Mouse (Mus musculus): Measurements from ENCODE around the gene Bbx.
A peak's percentile ranks its signal among the peaks of the same experiment; 100 is the strongest.

The Bbx gene

GRCm38 (mm10) chr16:50230624-50231023 is 201.6 kb downstream of the Bbx start:
- DNase-seq (ENCODE audit: low read depth), result no peak

- DNase-seq (ENCODE audit: low read depth), result no peak
Measured at GRCm38 (mm10) chr16:50228833-50229232, 203.4 kb downstream of the Bbx start.

- DNase-seq (ENCODE audit: low read depth), result no peak
Measured at GRCm38 (mm10) chr16:50226274-50226673, 205.9 kb downstream of the Bbx start.

GRCm38 (mm10) chr16:50224946-50225345 is 207.2 kb downstream of the Bbx start:
- DNase-seq (ENCODE audit: low read depth), result no peak

GRCm38 (mm10) chr16:50220734-50221501 is 211.3 kb downstream of the Bbx start:
- DNase-seq (ENCODE audit: low read depth), result no peak

GRCm38 (mm10) chr16:50217084-50217483 is 215.1 kb downstream of the Bbx start:
- DNase-seq (ENCODE audit: low read depth), result peak; percentile 46

GRCm38 (mm10) chr16:50211727-50212126 is 220.5 kb downstream of the Bbx start:
- DNase-seq (ENCODE audit: low read depth), result no peak

GRCm38 (mm10) chr16:50211231-50211630 is 221.0 kb downstream of the Bbx start:
- no peak for DNase-seq (ENCODE audit: low read depth)

- no peak for DNase-seq (ENCODE audit: low read depth)
Measured at GRCm38 (mm10) chr16:50210742-50211141, 221.4 kb downstream of the Bbx start.

GRCm38 (mm10) chr16:50204944-50205343 is 227.2 kb downstream of the Bbx start:
- peak; percentile 94 for DNase-seq (ENCODE audit: low read depth)

- DNase-seq (ENCODE audit: low read depth), result peak; percentile 63
Measured at GRCm38 (mm10) chr16:50201546-50202151, 230.5 kb downstream of the Bbx start.

- no peak for DNase-seq (ENCODE audit: low read depth)
Measured at GRCm38 (mm10) chr16:50200214-50200613, 232.0 kb downstream of the Bbx start.

GRCm38 (mm10) chr16:50196118-50196517 is 236.1 kb downstream of the Bbx start:
- DNase-seq (ENCODE audit: low read depth), result no peak

GRCm38 (mm10) chr16:50192626-50193025 is 239.6 kb downstream of the Bbx start:
- DNase-seq (ENCODE audit: low read depth), result no peak

- DNase-seq (ENCODE audit: low read depth), result no peak
Measured at GRCm38 (mm10) chr16:50189108-50189507, 243.1 kb downstream of the Bbx start.

- peak; percentile 34 for DNase-seq (ENCODE audit: low read depth)
Measured at GRCm38 (mm10) chr16:50186604-50187003, 245.6 kb downstream of the Bbx start.

GRCm38 (mm10) chr16:50185041-50185440 is 247.1 kb downstream of the Bbx start:
- no peak for DNase-seq (ENCODE audit: low read depth)

- no peak for DNase-seq (ENCODE audit: low read depth)
Measured at GRCm38 (mm10) chr16:50182988-50183387, 249.2 kb downstream of the Bbx start.

- DNase-seq (ENCODE audit: low read depth), result no peak
Measured at GRCm38 (mm10) chr16:50182561-50182960, 249.6 kb downstream of the Bbx start.

GRCm38 (mm10) chr16:50172760-50173159 is 259.4 kb downstream of the Bbx start:
- DNase-seq (ENCODE audit: low read depth), result no peak

- no peak for DNase-seq (ENCODE audit: low read depth)
Measured at GRCm38 (mm10) chr16:50170812-50171211, 261.4 kb downstream of the Bbx start.

- DNase-seq (ENCODE audit: low read depth), result no peak
Measured at GRCm38 (mm10) chr16:50167983-50168299, 264.2 kb downstream of the Bbx start.

GRCm38 (mm10) chr16:50167231-50167982 is 264.8 kb downstream of the Bbx start:
- no peak for DNase-seq (ENCODE audit: low read depth)

All from 416B (cell line).